Mouse (Mus musculus): ENCODE measurements around the gene Myom1. TPM values are rescaled to one million over a fixed set of nuclear protein-coding genes. Genes with fewer than 3 reads are reported as not detected.

Myom1 gene
- polyA plus RNA-seq, 1 experiment, result 18.6 TPM

DNA sequence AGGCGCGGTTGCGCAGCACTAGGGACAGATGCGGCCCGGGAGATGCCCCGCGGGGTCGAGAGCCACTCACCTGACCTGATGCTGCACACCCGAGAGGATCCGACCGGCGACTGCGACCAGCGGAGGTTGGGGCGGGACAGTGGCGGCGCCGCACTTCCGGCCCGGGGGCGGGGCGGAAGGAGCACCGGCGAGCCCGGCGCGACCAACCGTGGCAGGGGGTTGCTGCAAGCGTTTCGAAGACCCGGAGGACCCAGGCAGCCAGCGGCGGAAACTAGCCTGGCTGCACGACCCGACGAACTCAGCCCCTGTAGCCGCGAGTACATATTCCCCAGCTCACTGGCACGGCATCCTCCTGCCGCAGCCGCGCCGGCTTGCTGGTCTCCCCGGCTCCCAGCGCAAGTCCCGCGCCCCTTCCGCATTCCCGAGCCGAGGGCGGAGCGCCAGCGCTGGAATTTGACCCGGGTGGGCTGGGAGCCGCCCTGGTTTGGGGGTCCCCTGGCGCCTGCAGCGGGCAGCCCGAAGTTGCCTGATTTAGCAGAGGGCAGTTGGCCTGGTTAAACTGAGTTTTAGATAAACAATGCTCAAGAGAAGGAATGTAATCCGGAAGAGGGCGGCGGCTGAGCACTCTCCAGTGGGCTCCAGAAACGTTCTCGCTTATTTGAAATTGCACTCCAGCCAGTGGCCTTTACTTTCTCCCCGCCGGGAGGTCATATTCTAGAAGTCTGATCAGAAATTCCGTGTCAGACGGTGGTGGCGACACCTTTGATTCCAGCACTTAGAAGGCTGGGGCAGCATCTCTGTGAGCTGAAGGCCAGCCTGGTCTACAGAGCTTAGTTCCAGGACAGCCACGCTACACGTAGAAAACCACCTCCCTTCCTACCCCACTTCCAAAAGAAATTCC lies 11.8 kb upstream of the Myom1 start:
- no peak for TF ChIP-seq CTCF (IDR thresholded peaks at IDR 0.05; ENCODE audit: insufficient read depth, low read length)
- peak; percentile 92 for TF ChIP-seq POLR2A (IDR thresholded peaks at IDR 0.05; ENCODE audit: borderline replicate concordance, extremely low read depth, low read depth, low read length)
- DNase-seq, result peak; percentile 91
- WGBS, result under 1% methylated on average over 70 of the region's 70 CpGs
- peaks cover 48% of the 10 kb centered on the region for H3K4me1 ChIP-seq (ENCODE audit: control insufficient read depth, insufficient read depth, low read length)
- peak overlapping the region; percentile 99 for H3K4me3 ChIP-seq (replicated peaks; ENCODE audit: extremely low read depth, low read depth, low read length)

DNA sequence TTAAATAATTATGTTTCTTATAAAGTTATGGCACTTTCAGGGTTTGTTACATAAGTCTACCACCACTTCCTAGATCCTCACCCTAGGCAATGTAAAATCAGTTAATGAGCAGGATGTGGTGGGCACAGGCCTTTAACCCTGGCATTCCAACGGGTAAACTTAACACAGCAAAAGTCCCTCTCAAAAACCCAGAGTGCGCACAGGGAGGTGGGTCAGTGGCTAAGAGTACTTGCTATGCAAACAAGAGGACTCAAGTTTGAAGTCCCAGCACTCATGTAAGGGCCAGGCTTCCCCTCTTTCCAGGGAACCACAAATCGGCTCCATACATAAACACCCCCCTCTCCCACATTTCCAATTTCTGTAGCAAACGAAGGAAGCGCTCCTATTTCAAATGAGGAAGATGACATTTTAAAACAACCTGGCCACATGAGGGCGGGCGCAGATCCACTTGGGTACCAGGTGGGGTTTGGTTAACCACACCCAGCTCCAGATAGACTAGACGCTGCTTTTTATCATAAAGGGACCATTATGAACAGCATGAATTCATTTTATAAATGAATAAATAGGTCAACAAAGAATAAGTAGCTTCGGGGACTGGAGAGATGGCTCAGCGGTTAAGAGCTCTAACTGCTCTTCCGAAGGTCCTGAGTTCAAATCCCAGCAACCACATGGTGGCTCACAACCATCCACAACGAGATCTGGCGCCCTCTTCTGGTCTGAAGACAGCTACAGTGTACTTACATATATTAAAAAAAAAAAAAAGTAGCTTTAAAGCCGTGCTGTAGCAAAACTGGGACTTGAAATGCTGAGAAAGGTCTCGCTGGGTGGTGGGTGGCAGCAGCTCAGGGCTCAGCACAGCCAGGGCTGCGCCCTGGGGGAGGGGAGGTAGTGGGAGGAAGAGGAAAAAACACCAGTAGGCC lies 10.5 kb upstream of the Myom1 start:
- TF ChIP-seq POLR2A (IDR thresholded peaks at IDR 0.05; ENCODE audit: borderline replicate concordance, extremely low read depth, low read depth, low read length) (no peak), CTCF (IDR thresholded peaks at IDR 0.05; ENCODE audit: insufficient read depth, low read length) (0 out of 2 replicates have a peak, but pooled peaks have one; percentile 5)
- Histone ChIP-seq H3K4me1 (ENCODE audit: control insufficient read depth, insufficient read depth, low read length) (peaks cover 47% of the 10 kb centered on the region), H3K4me3 (replicated peaks; ENCODE audit: extremely low read depth, low read depth, low read length) (no peak overlapping the region)
- 63% methylated on average over 16 of the region's 16 CpGs for WGBS
- DNase-seq, result no peak

- DNase-seq, result no peak
- WGBS, result 47% methylated on average over 9 of the region's 9 CpGs
- TF ChIP-seq CTCF (IDR thresholded peaks at IDR 0.05; ENCODE audit: insufficient read depth, low read length) (no peak), POLR2A (IDR thresholded peaks at IDR 0.05; ENCODE audit: borderline replicate concordance, extremely low read depth, low read depth, low read length) (no peak)
- Histone ChIP-seq H3K4me1 (ENCODE audit: control insufficient read depth, insufficient read depth, low read length) (peaks cover 43% of the 10 kb centered on the region), H3K4me3 (replicated peaks; ENCODE audit: extremely low read depth, low read depth, low read length) (no peak overlapping the region)
These were observed 9.8 kb upstream of the Myom1 start for GRCm38 (mm10) chr17:70992662-70993061.

DNA sequence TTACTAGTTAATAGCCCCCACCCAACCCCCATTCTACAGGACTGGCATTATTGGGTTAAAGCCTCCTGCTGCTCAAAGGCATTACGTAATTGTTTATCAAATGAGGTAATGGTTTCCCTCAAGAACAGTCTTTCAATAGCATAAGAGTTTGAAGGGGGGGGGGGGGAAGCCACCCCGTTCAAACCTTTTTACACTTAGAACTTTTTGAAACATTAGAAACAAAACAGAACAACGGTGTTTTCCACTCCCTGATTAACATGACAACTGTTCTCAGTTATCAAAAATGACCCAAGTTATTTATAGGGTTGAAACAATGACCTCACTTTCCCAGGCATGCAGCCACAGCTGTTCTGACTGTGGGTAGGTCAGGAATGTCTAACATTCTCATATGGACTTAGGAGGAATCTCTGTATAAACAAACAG lies 9.0 kb upstream of the Myom1 start:
- H3K4me3 ChIP-seq (replicated peaks; ENCODE audit: extremely low read depth, low read depth, low read length), result no peak overlapping the region
- H3K4me1 ChIP-seq (ENCODE audit: control insufficient read depth, insufficient read depth, low read length), result peaks cover 43% of the 10 kb centered on the region
- TF ChIP-seq CTCF (IDR thresholded peaks at IDR 0.05; ENCODE audit: insufficient read depth, low read length), result no peak
- TF ChIP-seq POLR2A (IDR thresholded peaks at IDR 0.05; ENCODE audit: borderline replicate concordance, extremely low read depth, low read depth, low read length), result no peak
- WGBS, result 7% methylated on average over 3 of the region's 3 CpGs
- DNase-seq, result no peak

DNA sequence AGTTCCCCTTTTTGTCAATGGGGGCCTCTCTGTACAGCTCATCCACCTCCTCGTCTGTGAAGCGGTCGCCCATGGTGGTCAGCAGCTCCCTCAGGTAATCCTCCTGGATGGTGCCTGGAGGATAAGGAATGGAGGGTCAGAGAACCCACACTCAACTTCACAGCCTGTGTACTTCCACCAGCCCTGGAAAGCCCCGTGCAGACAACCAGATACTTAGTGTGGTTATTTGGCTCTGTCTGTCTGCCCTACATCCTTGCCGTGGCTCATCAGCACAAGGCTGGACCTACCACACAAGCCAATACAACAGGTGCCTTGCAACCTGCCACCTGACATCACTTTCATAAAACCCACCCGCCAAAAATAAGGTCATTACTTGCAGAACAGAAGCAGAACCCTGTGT lies 7.8 kb upstream of the Myom1 start:
- 82% methylated on average over 6 of the region's 6 CpGs for WGBS
- DNase-seq, result no peak
- TF ChIP-seq POLR2A (IDR thresholded peaks at IDR 0.05; ENCODE audit: borderline replicate concordance, extremely low read depth, low read depth, low read length) (no peak), CTCF (IDR thresholded peaks at IDR 0.05; ENCODE audit: insufficient read depth, low read length) (no peak)
- Histone ChIP-seq H3K4me1 (ENCODE audit: control insufficient read depth, insufficient read depth, low read length) (peaks cover 44% of the 10 kb centered on the region), H3K4me3 (replicated peaks; ENCODE audit: extremely low read depth, low read depth, low read length) (no peak overlapping the region)

DNA sequence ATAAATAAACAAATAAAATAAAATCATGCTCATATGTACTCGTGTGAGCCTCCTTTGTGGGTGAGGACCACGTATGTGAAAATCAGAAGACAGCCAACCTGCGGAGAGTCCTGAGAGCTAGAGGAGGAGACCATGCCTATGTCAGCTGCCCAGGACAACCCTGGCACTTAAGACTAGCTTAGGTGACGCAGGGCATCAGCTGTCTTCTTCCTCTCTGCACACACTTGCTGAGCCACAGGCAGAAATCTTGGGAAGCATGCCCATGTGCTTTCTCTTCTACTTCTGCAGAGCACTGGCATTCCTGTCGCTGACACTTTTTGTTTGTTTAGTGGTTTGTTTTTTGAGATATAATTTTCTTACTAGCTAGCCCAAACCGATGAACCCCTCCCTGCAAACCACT lies 6.9 kb upstream of the Myom1 start:
- no peak for DNase-seq
- no peak overlapping the region for H3K4me3 ChIP-seq (replicated peaks; ENCODE audit: extremely low read depth, low read depth, low read length)
- WGBS, result 59% methylated on average over 6 of the region's 6 CpGs
- peaks cover 51% of the 10 kb centered on the region for H3K4me1 ChIP-seq (ENCODE audit: control insufficient read depth, insufficient read depth, low read length)
- no peak for TF ChIP-seq POLR2A (IDR thresholded peaks at IDR 0.05; ENCODE audit: borderline replicate concordance, extremely low read depth, low read depth, low read length)
- TF ChIP-seq CTCF (IDR thresholded peaks at IDR 0.05; ENCODE audit: insufficient read depth, low read length), result no peak

- whole genome bisulfite sequencing, result 23% methylated on average over 6 of the region's 6 CpGs
These were observed 4.6 kb upstream of the Myom1 start for GRCm38 (mm10) chr17:70997836-70998235.

DNA sequence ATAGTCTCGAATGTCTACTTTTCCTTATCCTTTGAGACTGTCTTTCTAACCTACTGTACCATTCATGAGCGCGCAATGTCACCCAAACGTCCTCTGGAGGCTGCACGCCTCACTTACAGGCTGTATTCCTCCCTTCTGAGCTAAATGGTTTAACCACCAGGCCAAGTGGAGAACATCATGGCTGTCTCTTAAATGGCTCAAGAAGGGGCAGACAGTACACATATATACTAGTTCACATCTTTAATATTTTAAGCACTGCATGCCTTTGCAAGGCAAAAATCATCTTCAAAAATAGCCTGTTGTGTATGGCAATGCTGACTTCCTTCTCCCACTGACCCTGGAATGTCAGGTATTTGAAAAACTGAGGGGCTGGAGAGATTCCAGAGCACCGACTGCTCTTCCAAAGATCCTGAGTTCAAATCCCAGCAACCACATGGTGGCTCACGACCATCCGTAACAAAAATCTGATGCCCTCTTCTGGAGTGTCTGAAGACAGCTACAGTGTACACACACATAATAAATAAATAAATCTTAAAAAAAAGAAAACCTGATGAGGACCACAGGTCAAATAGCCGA lies 3.9 kb upstream of the Myom1 start:
- WGBS, result 41% methylated on average over 9 of the region's 9 CpGs
- DNase-seq, result no peak
- TF ChIP-seq POLR2A (IDR thresholded peaks at IDR 0.05; ENCODE audit: borderline replicate concordance, extremely low read depth, low read depth, low read length) (no peak), CTCF (IDR thresholded peaks at IDR 0.05; ENCODE audit: insufficient read depth, low read length) (no peak)
- peaks cover 37% of the 10 kb centered on the region for H3K4me1 ChIP-seq (ENCODE audit: control insufficient read depth, insufficient read depth, low read length)
- no peak overlapping the region for H3K4me3 ChIP-seq (replicated peaks; ENCODE audit: extremely low read depth, low read depth, low read length)

More at GRCm38 (mm10) chr17:70997836-70998235, 4.6 kb upstream of the Myom1 start:
- H3K4me1 ChIP-seq (ENCODE audit: control insufficient read depth, insufficient read depth, low read length), result peaks cover 35% of the 10 kb centered on the region
- DNase-seq, result no peak
- TF ChIP-seq POLR2A (IDR thresholded peaks at IDR 0.05; ENCODE audit: borderline replicate concordance, extremely low read depth, low read depth, low read length) (no peak), CTCF (IDR thresholded peaks at IDR 0.05; ENCODE audit: insufficient read depth, low read length) (no peak)
- H3K4me3 ChIP-seq (replicated peaks; ENCODE audit: extremely low read depth, low read depth, low read length), result no peak overlapping the region

- TF ChIP-seq POLR2A (IDR thresholded peaks at IDR 0.05; ENCODE audit: borderline replicate concordance, extremely low read depth, low read depth, low read length) (no peak), CTCF (IDR thresholded peaks at IDR 0.05; ENCODE audit: insufficient read depth, low read length) (no peak)
- peaks cover 36% of the 10 kb centered on the region for H3K4me1 ChIP-seq (ENCODE audit: control insufficient read depth, insufficient read depth, low read length)
- no peak for DNase-seq
- no peak overlapping the region for H3K4me3 ChIP-seq (replicated peaks; ENCODE audit: extremely low read depth, low read depth, low read length)
- WGBS, result 19% methylated on average over 5 of the region's 5 CpGs
These were observed 3.2 kb upstream of the Myom1 start for GRCm38 (mm10) chr17:70999187-70999586.
